Mouse (Mus musculus): ENCODE measurements at regions not wholly inside any gene's neighbourhood (a gene's known extent, or its start where the extent isn't known, plus 50 kb on each side); places are given as distances from the start of the nearest gene placed in this dataset.

DNA sequence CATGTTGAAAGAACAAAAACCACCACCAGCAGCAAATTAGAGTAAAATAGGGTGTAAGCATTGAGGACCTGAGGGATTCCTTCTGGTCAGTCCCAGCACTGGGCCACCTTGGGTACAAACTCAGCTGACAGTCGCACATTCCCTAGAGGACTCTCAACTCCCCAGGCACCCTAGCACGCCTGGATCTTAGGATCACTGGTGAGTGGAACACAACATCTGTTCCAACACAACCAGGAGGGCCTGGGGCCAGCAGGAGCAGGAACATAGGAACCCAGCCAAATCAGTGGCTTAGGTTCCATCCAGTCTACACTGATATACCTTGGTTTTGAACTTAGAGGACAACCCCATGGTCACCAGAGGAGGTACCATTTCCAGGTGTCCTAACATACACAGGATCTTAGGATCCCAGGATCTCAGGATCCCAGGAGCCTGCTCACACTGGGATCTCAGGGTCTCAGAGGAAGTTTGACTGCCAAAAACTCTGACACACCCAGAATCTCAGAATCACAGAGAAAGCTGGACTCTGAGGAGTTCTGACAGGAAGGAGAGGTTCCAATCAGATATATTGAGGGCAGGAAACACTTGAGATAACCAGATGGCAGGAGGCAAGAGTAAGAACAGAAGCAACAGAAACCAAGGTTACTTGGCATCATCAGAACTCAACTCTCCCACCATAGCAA is 171.7 kb upstream of the Marcks start:
- DNase-seq (ENCODE audit: low read depth, low spot score) (no peak), ATAC-seq (no peak)
- no peaks in the 10 kb centered on the region for H3K27me3 ChIP-seq
- ChIA-PET POLR2A (no interaction called here), CTCF (no interaction called here)
- in situ Hi-C loops (cut with MboI; ENCODE audit: low pct_unique_long_range_greater_than_20kb), result no loop called here
- no peak for TF ChIP-seq CTCF (IDR thresholded peaks at IDR 0.05)

DNA sequence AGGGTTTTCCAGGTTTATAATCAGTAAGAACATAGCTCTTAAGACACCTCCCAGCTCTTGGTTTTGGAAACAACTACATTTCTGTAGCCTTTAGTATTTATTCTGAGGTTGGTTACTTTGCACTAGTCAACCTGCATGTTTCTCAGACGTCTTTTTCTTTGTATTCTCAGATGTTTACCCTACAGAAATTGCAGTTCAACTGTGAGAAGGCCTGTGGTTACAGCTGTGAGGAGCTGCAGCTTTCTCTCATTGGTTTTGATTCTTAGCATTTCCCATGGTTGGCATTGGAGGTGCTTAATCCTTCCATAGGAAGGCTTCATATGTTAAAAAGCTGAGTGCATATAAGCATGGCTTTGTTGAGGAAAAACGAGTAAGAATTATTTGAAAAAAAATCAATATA is 165.9 kb upstream of the Marcks start:
- POLR2A ChIA-PET, result no interaction called here
- TF ChIP-seq CTCF (IDR thresholded peaks at IDR 0.05), result no peak
- CTCF ChIA-PET, result interaction anchor here (0.6 to 1.2 kb wide), 2 partner anchors 12 to 34 kb away, joined by 3 read pairs; no protein-coding TSS in a partner anchor
- in situ Hi-C loops (cut with MboI; ENCODE audit: low pct_unique_long_range_greater_than_20kb), result no loop called here
- H3K27me3 ChIP-seq, result no peaks in the 10 kb centered on the region
- no peak for DNase-seq (ENCODE audit: low read depth, low spot score)
- no peak for ATAC-seq

DNA sequence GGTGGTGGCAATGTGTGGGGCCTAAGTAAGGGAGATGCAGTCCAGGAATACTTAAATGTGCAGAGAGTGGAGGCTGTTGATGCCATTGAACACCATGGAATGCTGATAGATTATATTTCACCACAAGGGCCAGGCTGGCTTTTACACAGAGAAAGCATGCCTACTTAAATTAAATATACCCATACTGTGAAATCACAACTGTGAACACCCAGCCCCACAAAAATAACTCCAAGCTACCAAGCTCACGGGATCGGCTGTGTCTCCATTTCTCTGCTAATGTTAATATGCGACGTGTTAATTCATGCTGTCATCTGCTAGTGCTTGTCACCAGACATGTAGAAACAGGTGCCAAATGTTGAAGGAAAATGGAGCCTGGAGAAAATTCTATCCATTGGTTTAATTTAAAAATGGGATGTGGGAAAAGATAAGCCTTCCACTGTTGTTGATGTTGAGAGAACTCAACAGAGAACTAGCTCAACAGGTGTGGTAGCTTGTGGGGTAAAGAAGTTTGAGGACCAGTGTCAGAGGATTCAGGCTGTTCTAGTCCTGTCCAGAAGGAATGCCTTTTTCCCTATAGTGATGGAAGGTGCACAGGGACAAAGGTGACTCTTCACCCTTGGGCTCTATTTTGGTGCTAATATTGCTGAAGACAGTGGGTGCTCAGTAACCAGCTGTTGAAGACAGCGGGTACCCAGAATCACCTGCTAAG is 161.6 kb upstream of the Marcks start:
- TF ChIP-seq CTCF (IDR thresholded peaks at IDR 0.05), result no peak
- DNase-seq (ENCODE audit: low read depth, low spot score), result no peak
- in situ Hi-C loops (cut with MboI; ENCODE audit: low pct_unique_long_range_greater_than_20kb), result no loop called here
- ATAC-seq, result no peak
- ChIA-PET POLR2A (no interaction called here), CTCF (no interaction called here)
- no peaks in the 10 kb centered on the region for H3K27me3 ChIP-seq

DNA sequence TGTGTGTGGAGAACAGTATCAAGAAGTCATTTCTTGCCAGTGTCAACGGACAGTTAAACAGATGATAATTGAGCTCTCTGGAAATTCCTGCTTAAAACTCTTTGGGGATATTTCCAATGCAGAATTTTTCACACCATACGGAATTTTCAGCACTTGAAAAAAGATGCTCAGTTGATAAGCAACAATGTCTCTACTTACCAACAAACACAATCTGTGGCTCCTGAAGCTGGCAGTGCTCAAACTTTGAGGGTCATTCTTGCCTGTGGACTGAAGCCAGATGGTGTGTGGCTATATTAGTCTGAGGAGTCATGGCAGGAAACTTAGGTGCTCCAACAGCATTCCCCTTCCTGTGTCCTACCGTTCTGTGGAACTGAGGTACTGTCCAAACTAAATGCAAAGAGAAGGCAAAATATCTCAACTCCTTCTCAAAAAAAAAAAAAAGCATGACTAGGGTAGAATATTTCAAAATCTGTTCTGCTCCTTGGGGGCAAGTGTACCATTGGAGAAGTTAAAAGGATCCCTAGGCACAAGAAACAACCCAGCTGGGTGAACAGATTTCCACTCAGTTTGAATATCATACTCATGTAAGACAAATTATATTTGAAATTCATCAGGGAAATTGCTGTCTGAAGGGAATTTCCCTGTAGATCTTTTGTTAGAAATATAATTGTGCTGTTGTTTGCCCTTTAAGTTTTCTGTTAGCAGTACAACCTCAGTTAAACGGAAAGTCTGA is 160.1 kb upstream of the Marcks start:
- no peak for TF ChIP-seq CTCF (IDR thresholded peaks at IDR 0.05)
- ChIA-PET POLR2A (no interaction called here), CTCF (interaction anchor here (1.0 kb wide), 1 partner anchor 24 kb away, joined by 4 read pairs; no protein-coding TSS in a partner anchor)
- in situ Hi-C loops (cut with MboI; ENCODE audit: low pct_unique_long_range_greater_than_20kb), result no loop called here
- ATAC-seq (no peak), DNase-seq (ENCODE audit: low read depth, low spot score) (no peak)
- no peaks in the 10 kb centered on the region for H3K27me3 ChIP-seq

DNA sequence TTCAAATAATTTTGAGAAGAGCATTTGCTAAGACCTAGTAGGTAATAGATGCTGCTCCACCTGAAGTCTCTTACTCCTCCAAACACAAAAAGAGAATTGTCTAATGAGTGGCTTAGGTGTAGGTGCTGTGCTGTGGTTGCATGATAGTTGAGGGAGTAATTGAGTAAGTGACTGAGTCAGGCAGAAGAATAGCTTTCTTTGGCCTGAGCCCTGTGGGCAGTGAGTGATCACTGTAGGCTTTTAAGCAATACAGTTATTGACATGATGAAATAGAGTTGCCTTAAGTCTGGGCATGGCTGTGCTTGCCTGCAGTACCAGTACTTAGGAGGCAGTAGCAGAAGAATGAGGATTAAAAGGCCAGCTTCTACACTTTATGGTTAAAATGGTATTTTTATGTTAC is 155.5 kb upstream of the Marcks start:
- no peaks in the 10 kb centered on the region for H3K27me3 ChIP-seq
- POLR2A ChIA-PET, result no interaction called here
- in situ Hi-C loops (cut with MboI; ENCODE audit: low pct_unique_long_range_greater_than_20kb), result no loop called here
- CTCF ChIA-PET, result no interaction called here
- ATAC-seq (no peak), DNase-seq (ENCODE audit: low read depth, low spot score) (no peak)
- TF ChIP-seq CTCF (IDR thresholded peaks at IDR 0.05), result no peak

DNA sequence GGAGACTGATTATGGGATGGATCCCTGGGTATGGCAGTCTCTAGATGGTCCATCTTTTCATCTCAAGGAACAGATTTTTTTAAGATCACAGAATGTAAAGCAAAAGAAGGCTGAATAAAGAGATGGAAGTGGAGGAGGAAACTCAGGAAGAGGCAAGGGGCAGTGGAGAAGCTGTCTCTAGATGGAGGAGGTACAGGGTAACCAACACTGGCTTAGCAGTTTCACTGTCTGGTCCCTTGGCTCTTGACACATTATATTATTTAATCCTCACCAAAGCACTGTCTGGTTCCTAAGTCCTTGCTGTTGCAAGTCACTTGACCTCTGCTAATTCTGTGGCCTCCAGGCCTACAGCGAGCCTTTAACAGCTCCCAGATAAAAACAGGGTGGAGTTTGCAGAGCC is 154.6 kb upstream of the Marcks start:
- ATAC-seq (no peak), DNase-seq (ENCODE audit: low read depth, low spot score) (no peak)
- POLR2A ChIA-PET, result no interaction called here
- in situ Hi-C loops (cut with MboI; ENCODE audit: low pct_unique_long_range_greater_than_20kb), result no loop called here
- TF ChIP-seq CTCF (IDR thresholded peaks at IDR 0.05), result no peak
- CTCF ChIA-PET, result no interaction called here
- no peaks in the 10 kb centered on the region for H3K27me3 ChIP-seq

DNA sequence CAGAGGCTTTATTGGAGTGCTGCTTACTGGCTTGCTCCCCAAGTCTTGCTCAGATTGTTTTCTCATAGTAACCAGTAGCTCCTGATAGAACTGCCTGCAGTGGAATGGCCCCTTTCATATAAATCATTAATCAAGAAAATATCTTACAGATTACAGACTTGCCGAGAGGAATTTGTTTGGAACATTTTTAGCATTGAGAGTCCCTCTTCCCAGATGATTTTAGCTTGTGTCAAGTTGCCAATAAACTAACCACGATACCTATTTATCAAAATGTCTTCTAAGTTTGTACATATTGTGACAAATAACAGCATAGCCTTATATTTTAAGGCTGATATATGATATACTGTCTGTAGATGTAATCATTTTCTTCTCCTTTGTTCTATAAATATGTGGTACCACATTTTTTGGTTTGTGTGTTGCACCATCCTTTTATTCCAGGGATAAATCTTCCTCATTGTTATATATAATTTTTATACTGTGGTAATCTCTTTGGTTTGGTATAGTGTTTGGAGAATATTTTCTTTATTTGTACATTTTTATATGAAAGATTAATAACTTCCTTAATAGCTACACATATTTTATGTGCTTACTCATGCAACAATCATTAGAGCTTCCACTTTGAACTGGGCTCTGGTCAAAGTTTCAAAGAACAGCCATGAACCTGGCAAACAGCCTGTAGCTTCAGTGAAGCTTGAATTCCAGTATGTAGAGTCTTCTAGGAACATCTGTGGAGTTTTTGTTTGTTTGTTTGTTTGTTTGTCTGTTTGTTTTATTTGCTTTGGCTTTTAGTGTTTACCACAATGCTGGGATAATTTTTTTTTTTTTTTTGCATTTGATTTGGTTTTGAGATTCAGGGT is 153.1 kb upstream of the Marcks start:
- POLR2A ChIA-PET, result interaction anchor here (0.7 kb wide), 1 partner anchor 61 kb away, joined by 3 read pairs; no protein-coding TSS in a partner anchor
- TF ChIP-seq CTCF (IDR thresholded peaks at IDR 0.05), result no peak
- in situ Hi-C loops (cut with MboI; ENCODE audit: low pct_unique_long_range_greater_than_20kb), result no loop called here
- CTCF ChIA-PET, result interaction anchor here (0.7 kb wide), 1 partner anchor 13 kb away, joined by 3 read pairs; no protein-coding TSS in a partner anchor
- ATAC-seq, result no peak
- no peak for DNase-seq (ENCODE audit: low read depth, low spot score)
- H3K27me3 ChIP-seq, result no peaks in the 10 kb centered on the region

DNA sequence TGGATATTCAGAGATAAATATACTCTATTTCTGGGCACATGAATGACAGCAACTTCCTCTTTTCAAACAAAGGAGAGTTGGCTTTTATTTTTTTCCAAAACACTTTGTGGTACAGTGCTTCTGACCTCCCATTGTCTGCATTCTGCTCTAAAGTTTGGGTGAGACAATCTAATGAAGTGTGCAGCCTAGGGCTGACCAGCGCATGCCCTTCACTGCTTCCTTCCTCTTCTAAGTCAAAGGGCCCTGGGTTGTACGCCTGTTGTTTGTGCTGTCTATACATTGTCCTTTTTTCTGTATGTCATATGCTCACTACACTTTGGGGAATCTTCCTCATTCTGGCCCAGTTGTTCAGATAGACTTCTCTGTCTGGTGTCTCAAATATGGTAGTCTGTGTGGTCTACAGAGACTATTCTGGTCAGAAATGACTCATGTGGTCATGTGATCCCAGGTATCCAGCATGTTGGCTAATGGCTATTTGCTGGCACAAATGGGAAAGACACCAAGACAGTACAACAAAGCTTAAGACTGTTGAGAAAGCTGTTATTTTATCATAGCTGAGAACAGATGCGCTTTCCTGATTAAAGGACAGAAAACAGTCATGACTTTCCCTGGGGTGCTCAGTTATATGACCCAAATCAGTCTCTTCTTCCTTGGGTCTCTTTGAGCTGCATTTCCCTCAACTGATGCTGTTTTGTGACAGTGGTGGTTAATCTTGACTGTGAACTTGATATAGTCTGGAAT is 151.4 kb upstream of the Marcks start:
- ChIA-PET POLR2A (no interaction called here), CTCF (interaction anchor here (1.1 kb wide), 1 partner anchor 12 kb away, joined by 4 read pairs; no protein-coding TSS in a partner anchor)
- in situ Hi-C loops (cut with MboI; ENCODE audit: low pct_unique_long_range_greater_than_20kb), result no loop called here
- H3K27me3 ChIP-seq, result no peaks in the 10 kb centered on the region
- DNase-seq (ENCODE audit: low read depth, low spot score) (no peak), ATAC-seq (no peak)
- TF ChIP-seq CTCF (IDR thresholded peaks at IDR 0.05), result no peak

DNA sequence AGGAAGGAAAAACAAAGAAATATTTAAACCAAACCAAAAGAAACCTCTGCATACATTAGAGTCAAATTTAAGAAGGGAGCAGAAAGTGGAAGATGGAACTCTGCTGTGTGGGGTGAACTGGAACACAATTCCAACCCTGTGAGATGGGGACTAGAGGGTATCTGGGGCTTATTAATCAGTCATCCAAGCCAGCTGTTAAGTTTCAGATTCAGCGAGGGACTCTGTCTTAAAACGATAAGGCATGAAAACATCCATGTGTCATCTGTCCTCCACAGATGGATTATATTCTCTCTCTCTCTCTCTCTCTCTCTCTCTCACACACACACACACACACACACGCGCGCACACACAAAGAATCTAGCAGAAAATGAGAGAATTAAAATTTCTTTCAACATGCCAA is 147.6 kb upstream of the Marcks start:
- ATAC-seq (no peak), DNase-seq (ENCODE audit: low read depth, low spot score) (no peak)
- POLR2A ChIA-PET, result no interaction called here

DNA sequence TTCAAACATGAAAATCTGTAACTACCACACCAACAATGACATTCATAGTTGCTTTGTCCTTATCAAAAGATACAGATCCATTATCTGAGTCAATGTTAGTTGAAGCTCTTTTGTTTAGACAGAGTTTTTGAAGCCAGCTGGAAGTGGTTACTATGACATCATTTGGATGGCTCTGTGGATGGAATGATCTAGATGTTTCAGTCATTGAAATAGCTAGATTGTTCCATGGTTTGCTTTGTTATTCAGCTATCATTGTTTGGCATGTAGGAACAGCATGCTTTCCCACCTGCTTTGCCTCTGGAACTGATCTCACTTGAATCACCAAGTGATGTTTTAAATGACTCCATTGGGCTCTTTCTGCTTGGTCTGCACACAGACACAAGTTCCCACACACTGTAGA is 144.2 kb upstream of the Marcks start:
- ChIA-PET CTCF (interaction anchor here (1.1 to 2.2 kb wide), 3 partner anchors 9 to 20 kb away, joined by 3 to 8 read pairs (median 3); no protein-coding TSS in a partner anchor), POLR2A (no interaction called here)
- no peak for TF ChIP-seq CTCF (IDR thresholded peaks at IDR 0.05)
- ATAC-seq (no peak), DNase-seq (ENCODE audit: low read depth, low spot score) (no peak)
- H3K27me3 ChIP-seq, result no peaks in the 10 kb centered on the region
- in situ Hi-C loops (cut with MboI; ENCODE audit: low pct_unique_long_range_greater_than_20kb), result no loop called here

More for the DNA sequence above, 147.6 kb upstream of the Marcks start:
- TF ChIP-seq CTCF (IDR thresholded peaks at IDR 0.05), result no peak
- CTCF ChIA-PET, result interaction anchor here (1.6 kb wide), 1 partner anchor 11 kb away, joined by 3 read pairs; no protein-coding TSS in a partner anchor
- H3K27me3 ChIP-seq, result no peaks in the 10 kb centered on the region
- in situ Hi-C loops (cut with MboI; ENCODE audit: low pct_unique_long_range_greater_than_20kb), result no loop called here
